Mouse (Mus musculus) bone marrow, adult 2 months (tissue): ENCODE data around the gene Auts2. TPM values are rescaled to one million over a fixed set of nuclear protein-coding genes. Genes with fewer than 3 reads are reported as not detected.

Experiments
- H3K27ac ChIP-seq: fragments of 200-500 bp; 2 replicates; pipeline ENCODE4 v1.5.1; 2012; ENCODE audit warnings: low read depth, mild to moderate bottlenecking, control low read depth, inconsistent platforms, low read length; ENCODE audit not compliant: control insufficient read depth, poor library complexity, insufficient read depth
- H3K4me1 ChIP-seq: fragments of 200-500 bp; 2 replicates; pipeline ENCODE4 v1.6.1; 2011; ENCODE audit warnings: low read length; ENCODE audit not compliant: control insufficient read depth, insufficient read depth
- H3K4me3 ChIP-seq: fragments of 200-500 bp; replicated peaks from 2 replicates; pipeline ENCODE3; 2011; ENCODE audit warnings: mild to moderate bottlenecking, low read depth, low read length, control low read depth; ENCODE audit not compliant: control insufficient read depth
- CTCF ChIP-seq: fragments of 200-500 bp; IDR thresholded peaks from 2 replicates; pipeline ENCODE4 v1.5.1; 2011; ENCODE audit warnings: low read length, control low read depth; ENCODE audit not compliant: control insufficient read depth, insufficient read depth
- POLR2A ChIP-seq: fragments of 200-500 bp; IDR thresholded peaks from 2 replicates; pipeline ENCODE4 v1.6.1; 2011; ENCODE audit warnings: low read depth, mild to moderate bottlenecking, control low read depth, low read length, borderline replicate concordance; ENCODE audit not compliant: control insufficient read depth
- WGBS: fragments of 180-500 bp; shearing (Covaris S2); methylation state at CpG from one replicate; pipeline ENCODE4 v1.1.7; 2018; 5-methylcytosine and 5-hydroxymethylcytosine counted together
- polyA plus RNA-seq: library from polyadenylated mRNA; stranded (reverse); fragments of >200 nt; gene quantifications from 2 replicates; pipeline ENCODE4 v1.2.4, GENCODE M21; 2011; ENCODE audit warnings: low replicate concordance; ENCODE audit not compliant: missing spikeins, insufficient read depth, insufficient read length

Auts2 gene
- polyA plus RNA-seq, 1 experiment, result 1.5 TPM

GRCm38 (mm10) chr5:131593261-131593660 lies 949.9 kb downstream of the Auts2 start:
- 88% methylated on average over 10 of the region's 10 CpGs for WGBS
- no peak overlapping the region for H3K4me3 ChIP-seq
- no peak overlapping the region for H3K27ac ChIP-seq
- TF ChIP-seq CTCF, result no peak
- H3K4me1 ChIP-seq, result no peaks in the 10 kb centered on the region

GRCm38 (mm10) chr5:131589948-131590467 lies 953.1 kb downstream of the Auts2 start:
- 82% methylated on average over 6 of the region's 6 CpGs for WGBS
- Histone ChIP-seq H3K4me3 (no peak overlapping the region), H3K27ac (no peak overlapping the region), H3K4me1 (no peaks in the 10 kb centered on the region)
- TF ChIP-seq POLR2A (no peak), CTCF (no peak)

- Histone ChIP-seq H3K27ac (no peak overlapping the region), H3K4me1 (no peaks in the 10 kb centered on the region), H3K4me3 (no peak overlapping the region)
- WGBS, result 87% methylated on average over 5 of the region's 5 CpGs
- TF ChIP-seq CTCF (no peak), POLR2A (no peak)
Observed at GRCm38 (mm10) chr5:131586332-131586700, 956.8 kb downstream of the Auts2 start.

- Histone ChIP-seq H3K4me1 (no peaks in the 10 kb centered on the region), H3K27ac (no peak overlapping the region), H3K4me3 (no peak overlapping the region)
- 72% methylated on average over 26 of the region's 26 CpGs for WGBS
- no peak for TF ChIP-seq CTCF
- TF ChIP-seq POLR2A, result no peak
Observed at GRCm38 (mm10) chr5:131585684-131586331, 957.3 kb downstream of the Auts2 start.

- no peak for TF ChIP-seq POLR2A
- no peak for TF ChIP-seq CTCF
- H3K27ac ChIP-seq, result no peak overlapping the region
- WGBS, result 47% methylated on average over 12 of the region's 12 CpGs
- no peak overlapping the region for H3K4me3 ChIP-seq
- no peaks in the 10 kb centered on the region for H3K4me1 ChIP-seq
Observed at GRCm38 (mm10) chr5:131584260-131585135, 958.6 kb downstream of the Auts2 start.

GRCm38 (mm10) chr5:131581110-131582050 lies 961.8 kb downstream of the Auts2 start:
- Histone ChIP-seq H3K4me1 (no peaks in the 10 kb centered on the region), H3K4me3 (no peak overlapping the region), H3K27ac (no peak overlapping the region)
- no peak for TF ChIP-seq POLR2A
- TF ChIP-seq CTCF, result no peak
- 83% methylated on average over 23 of the region's 23 CpGs for WGBS

GRCm38 (mm10) chr5:131578737-131579136 lies 964.4 kb downstream of the Auts2 start:
- TF ChIP-seq CTCF (no peak), POLR2A (no peak)
- WGBS, result 77% methylated on average over 9 of the region's 9 CpGs
- Histone ChIP-seq H3K27ac (no peak overlapping the region), H3K4me3 (no peak overlapping the region), H3K4me1 (no peaks in the 10 kb centered on the region)

GRCm38 (mm10) chr5:131575733-131576265 lies 967.3 kb downstream of the Auts2 start:
- TF ChIP-seq CTCF (no peak), POLR2A (no peak)
- no peak overlapping the region for H3K27ac ChIP-seq
- 76% methylated on average over 11 of the region's 11 CpGs for WGBS
- no peak overlapping the region for H3K4me3 ChIP-seq
- H3K4me1 ChIP-seq, result no peaks in the 10 kb centered on the region
